Mouse (Mus musculus): ENCODE measurements around the gene Gm20538. TPM values are rescaled to one million over a fixed set of nuclear protein-coding genes. Genes with fewer than 3 reads are reported as not detected.

Gene Gm20538
- not detected for total RNA-seq (2023)

DNA sequence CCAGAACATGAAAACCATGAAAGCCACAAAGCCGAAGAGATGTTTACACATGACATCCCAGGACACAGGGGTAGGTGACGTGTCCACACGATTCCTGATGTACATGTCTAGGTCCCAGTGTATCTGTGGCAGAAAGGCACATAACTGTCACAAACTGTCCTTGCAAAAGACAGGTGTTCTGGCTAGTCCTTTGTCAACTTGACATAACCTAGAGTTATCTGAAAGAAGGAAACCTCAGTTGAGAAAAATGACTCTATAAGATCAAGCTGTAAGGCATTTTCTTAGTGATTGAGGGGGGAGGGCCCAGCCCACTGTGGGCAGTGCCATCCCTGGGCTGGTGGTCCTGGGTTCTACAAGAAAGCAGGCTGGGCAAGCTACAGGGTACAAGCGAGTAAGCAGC lies at the start of gene Gm20538:
Gm20538 (minus strand) TSS at position 101 of the 400 bp plus-strand sequence.

DNA sequence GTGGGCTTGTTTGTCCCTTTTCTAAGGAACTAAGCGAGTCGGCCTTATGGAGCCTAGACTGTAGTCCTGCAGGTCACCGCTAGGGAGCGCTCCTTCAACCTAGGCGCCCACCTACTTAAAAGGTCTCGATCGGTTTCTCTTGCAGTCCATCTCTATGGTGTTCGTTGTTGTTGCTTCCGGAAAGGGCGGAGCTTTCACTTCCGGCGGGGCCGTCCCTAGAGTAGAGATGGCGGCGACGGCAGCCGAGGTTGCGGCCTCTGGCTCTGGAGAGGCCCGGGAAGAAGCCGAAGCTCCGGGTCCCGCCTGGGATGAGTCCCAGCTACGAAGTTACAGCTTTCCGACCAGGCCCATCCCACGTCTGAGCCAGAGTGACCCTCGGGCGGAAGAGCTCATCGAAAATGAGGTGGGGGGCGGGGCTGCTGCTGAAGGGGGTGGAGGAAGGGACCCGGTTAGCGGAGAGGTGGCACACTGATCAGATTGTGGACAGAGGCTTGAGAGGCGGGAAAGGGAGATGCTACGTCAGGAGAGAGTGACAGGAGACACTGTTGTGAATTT lies 10.1 kb upstream of the Gm20538 start, which contains the start of gene Hif1an:
Hif1an (plus strand) TSS at position 199 of the 555 bp plus-strand sequence.

DNA sequence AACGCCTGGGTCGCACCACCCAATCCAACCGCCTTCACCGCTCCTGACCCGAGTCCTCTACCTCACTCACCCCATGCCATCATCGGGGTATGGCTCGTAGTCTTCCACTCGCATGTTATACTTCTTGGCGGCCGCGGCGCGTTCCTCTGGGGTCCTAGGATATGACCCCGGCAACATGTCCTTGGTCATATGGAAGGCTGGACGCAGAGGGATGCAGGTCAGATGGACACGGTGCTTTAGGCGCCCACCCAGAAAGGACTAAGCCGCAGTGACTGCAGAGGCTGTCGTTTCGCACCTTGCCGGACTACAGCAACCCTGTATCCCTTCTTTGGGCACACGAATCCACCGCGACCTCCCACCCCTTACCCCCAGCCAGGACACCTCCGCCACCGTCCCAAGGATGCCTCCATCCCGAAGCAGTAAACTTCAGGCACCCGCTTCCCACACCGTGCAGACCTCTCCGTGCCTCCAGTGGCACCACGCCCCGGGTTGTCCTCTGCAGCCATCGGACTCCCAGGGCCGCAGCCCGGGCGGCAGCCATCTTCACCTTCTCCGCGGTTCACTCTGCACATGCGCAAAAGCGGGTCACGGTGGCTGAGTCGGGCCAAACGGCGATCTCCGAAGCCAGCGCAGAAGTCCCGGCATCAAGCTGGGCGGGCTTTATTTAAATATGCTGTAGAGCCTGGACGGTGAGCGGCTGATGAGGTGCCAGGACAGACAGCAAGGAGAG lies 2.4 kb upstream of the Gm20538 start, which contains the start of gene Ndufb8:
Ndufb8 (minus strand) TSS at position 580 of the 730 bp plus-strand sequence.

DNA sequence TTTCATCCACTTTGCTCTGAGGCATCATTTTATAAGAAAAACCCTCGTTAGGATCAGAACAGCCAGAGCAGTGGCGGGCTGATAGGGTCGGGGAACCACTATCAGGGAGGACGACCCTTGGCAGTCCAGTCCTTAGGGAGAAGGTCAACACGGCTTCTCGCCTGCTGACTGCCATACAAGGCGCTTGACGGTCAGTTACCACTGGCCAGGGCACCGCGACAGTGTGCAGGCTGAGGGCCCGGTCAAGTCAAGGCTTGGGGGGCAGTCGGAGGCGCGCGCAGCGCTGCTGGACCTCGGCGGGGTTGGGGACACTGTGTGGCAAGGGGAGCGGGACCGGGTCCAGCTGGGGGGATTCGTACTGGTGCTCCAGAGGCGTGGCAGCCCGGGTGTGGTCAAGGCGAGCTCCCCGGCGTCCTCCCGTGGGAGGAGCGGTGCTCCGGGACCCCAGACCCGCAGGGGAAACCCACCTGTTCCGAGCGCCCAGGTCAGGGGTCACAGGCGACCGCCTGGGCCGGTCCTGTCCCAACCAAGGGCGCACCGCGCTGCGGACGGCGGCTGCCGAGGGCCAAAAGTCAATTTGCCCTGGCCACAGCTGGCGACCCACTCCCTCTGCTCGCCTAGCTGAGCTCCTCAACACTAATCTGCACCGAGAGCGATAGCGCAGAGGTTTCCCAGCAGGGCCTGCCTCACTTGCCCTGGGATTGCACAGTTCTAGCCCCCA lies 7.2 kb downstream of the Gm20538 start, which contains the start of gene Sec31b:
Sec31b (minus strand) TSS at position 544 of the 721 bp plus-strand sequence.

Other genes with a start within 250 kb of the Gm20538 start
- gene Scd4, start 219.7 kb downstream of the Gm20538 start, total RNA-seq (2023) = under 1 TPM in 1 of 2 experiments, not detected in 1; 0.15 TPM
- 10 to 100 TPM in 1 of 2 experiments, 1 to 10 TPM in 1; 5.1 to 14.3 TPM for gene Scd1, start 145.0 kb downstream of the Gm20538 start, total RNA-seq (2023)
- not detected for gene Wnt8b, start 59.4 kb downstream of the Gm20538 start, total RNA-seq (2023)
- gene Sec31b, start 7.0 kb downstream of the Gm20538 start, total RNA-seq (2023) = under 1 TPM; 0.68 to 0.77 TPM
- gene Ndufb8, start 2.6 kb upstream of the Gm20538 start, total RNA-seq (2023) = 100 to 1,000 TPM; 160 to 188 TPM
- 10 to 100 TPM; 20.6 to 25.6 TPM for gene Hif1an, start 10.0 kb upstream of the Gm20538 start, total RNA-seq (2023)
- gene Pax2, start 203.2 kb upstream of the Gm20538 start, total RNA-seq (2023) = not detected